Mouse (Mus musculus): ENCODE measurements at regions not wholly inside any gene's neighbourhood (a gene's known extent, or its start where the extent isn't known, plus 50 kb on each side); places are given as distances from the start of the nearest gene placed in this dataset.

DNA sequence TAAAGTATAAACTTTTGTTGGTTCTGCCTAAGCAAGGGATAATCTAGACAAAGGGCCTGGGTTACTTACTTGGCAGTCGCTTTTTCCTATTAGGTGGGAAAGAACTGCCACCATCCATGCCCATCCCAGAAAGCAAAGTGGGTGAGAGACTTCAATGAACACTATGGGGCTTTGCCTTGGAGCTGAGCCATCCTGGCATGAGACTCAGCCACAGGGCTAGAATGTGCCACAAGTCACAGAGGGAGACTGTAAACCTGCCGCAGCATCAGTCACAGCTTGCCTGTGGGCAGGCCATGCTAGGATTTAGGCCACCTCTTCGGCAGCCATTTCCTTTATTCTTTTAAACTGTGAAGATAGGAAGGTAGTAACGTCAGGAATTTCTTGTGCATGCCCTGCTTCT lies 72.9 kb upstream of the Zcchc13 start:
- TF ChIP-seq CTCF (IDR thresholded peaks at IDR 0.05; ENCODE audit: extremely low read depth, insufficient read depth, insufficient read length, insufficient replicate concordance), result no peak
- TF ChIP-seq POLR2A (IDR thresholded peaks at IDR 0.05; ENCODE audit: low read depth, low read length), result no peak

Data from spleen, adult 2 months (tissue).